Mouse (Mus musculus) midbrain, postnatal 0 days (tissue): ENCODE measurements at regions not wholly inside any gene's neighbourhood (a gene's known extent, or its start where the extent isn't known, plus 50 kb on each side); places are given as distances from the start of the nearest gene placed in this dataset.

Experiments
- ATAC-seq: fragments of 200-750 bp; cut with Nextera tagmentation; 2 replicates; pipeline ENCODE4 v1.8.0; 2017; ENCODE audit warnings: moderate number of reproducible peaks, mild to moderate bottlenecking, moderate TSS enrichment, moderate library complexity; ENCODE audit not compliant: low FRiP score
- DNase-seq: peaks from one replicate; pipeline ENCODE4 v3.0.0-alpha.2; 2015; ENCODE audit warnings: low spot score
- H3K27ac ChIP-seq: fragments of 300-500 bp; sonication (generic); 2 replicates; pipeline ENCODE4 v1.5.1; 2014; ENCODE audit warnings: low read depth, mild to moderate bottlenecking, low read length, mixed read lengths
- H3K27me3 ChIP-seq: fragments of 300-500 bp; sonication (generic); 2 replicates; pipeline ENCODE4 v1.6.1; 2014; ENCODE audit warnings: low read length, control low read depth, mixed read lengths; ENCODE audit not compliant: insufficient read depth
- H3K36me3 ChIP-seq: fragments of 300-500 bp; sonication (generic); 2 replicates; pipeline ENCODE4 v1.6.1; 2014; ENCODE audit warnings: low read length, control low read depth, mixed read lengths; ENCODE audit not compliant: insufficient read depth
- H3K4me1 ChIP-seq: fragments of 300-500 bp; sonication (generic); 2 replicates; pipeline ENCODE4 v1.6.1; 2014; ENCODE audit warnings: mild to moderate bottlenecking, control low read depth, antibody characterized with exemption, low read length, mixed read lengths; ENCODE audit not compliant: insufficient read depth
- H3K4me2 ChIP-seq: fragments of 300-500 bp; sonication (generic); 2 replicates; pipeline ENCODE4 v1.6.1; 2014; ENCODE audit warnings: low read depth, mild to moderate bottlenecking, low read length, mixed read lengths; ENCODE audit not compliant: poor library complexity, severe bottlenecking
- H3K4me3 ChIP-seq: fragments of 300-500 bp; sonication (generic); 2 replicates; pipeline ENCODE4 v1.5.1; 2014; ENCODE audit warnings: low read depth, mild to moderate bottlenecking, low read length, moderate library complexity
- H3K9ac ChIP-seq: fragments of 300-500 bp; sonication (generic); replicated peaks from 2 replicates; pipeline ENCODE4 v1.6.1; 2014; ENCODE audit warnings: mild to moderate bottlenecking, low read length, moderate library complexity, mixed read lengths; ENCODE audit not compliant: poor library complexity, severe bottlenecking
- H3K9me3 ChIP-seq: fragments of 300-500 bp; sonication (generic); 2 replicates; pipeline ENCODE4 v1.6.1; 2016; ENCODE audit warnings: low read length, control low read depth
- CTCF ChIP-seq: IDR thresholded peaks from 2 replicates; pipeline ENCODE4 v1.5.1; 2016; ENCODE audit warnings: antibody characterized with exemption, mild to moderate bottlenecking
- WGBS: fragments of 180-500 bp; shearing (Covaris S2); extraction: QIAGEN DNeasy Blood & Tissue Kit; methylation state at CpG from one replicate; pipeline ENCODE4 v1.1.7; 2014; 5-methylcytosine and 5-hydroxymethylcytosine counted together

DNA sequence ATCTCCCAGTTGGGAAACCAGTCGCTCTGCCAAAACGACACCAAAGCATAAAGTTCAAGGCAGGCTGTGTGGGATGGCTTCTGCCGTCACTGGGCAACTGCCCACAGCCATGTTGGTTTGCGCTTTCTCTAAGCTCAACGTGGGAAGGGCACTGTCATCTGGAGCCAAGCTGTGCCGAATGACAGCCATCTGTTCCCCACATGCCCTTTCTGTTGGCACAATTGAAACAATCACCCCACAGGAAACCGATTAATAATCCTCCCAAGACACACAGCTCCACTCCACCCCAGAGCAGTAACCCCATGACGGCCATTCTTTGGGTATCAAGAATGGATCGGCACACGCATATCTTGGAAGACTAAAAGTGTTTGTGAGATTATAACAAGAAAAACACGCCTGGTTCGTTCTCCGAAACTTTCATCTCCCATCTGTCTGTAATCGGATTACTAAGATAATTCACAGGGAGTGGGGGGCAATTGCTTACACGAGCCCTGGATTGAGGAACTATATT is 52.0 kb upstream of the Foxn2 start:
- H3K27ac ChIP-seq: no peak overlapping the region
- no peaks in the 10 kb centered on the region for H3K9me3 ChIP-seq
- no peaks in the 10 kb centered on the region for H3K27me3 ChIP-seq
- no peak for TF ChIP-seq CTCF
- no peak overlapping the region for H3K4me2 ChIP-seq
- ATAC-seq (no peak), DNase-seq (peak; percentile 80)
- no peak overlapping the region for H3K9ac ChIP-seq
- no peaks in the 10 kb centered on the region for H3K36me3 ChIP-seq
- H3K4me3 ChIP-seq: no peak overlapping the region
- H3K4me1 ChIP-seq: no peaks in the 10 kb centered on the region
- WGBS: 35% methylated on average over 15 of the region's 15 CpGs

GRCm38 (mm10) chr17:88389668-88390461 is 50.6 kb upstream of the Foxn2 start:
- H3K9ac ChIP-seq: no peak overlapping the region
- no peaks in the 10 kb centered on the region for H3K9me3 ChIP-seq
- DNase-seq (no peak), ATAC-seq (no peak)
- no peaks in the 10 kb centered on the region for H3K4me1 ChIP-seq
- no peaks in the 10 kb centered on the region for H3K27me3 ChIP-seq
- no peak overlapping the region for H3K4me3 ChIP-seq
- no peaks in the 10 kb centered on the region for H3K36me3 ChIP-seq
- H3K4me2 ChIP-seq: no peak overlapping the region
- TF ChIP-seq CTCF: no peak
- H3K27ac ChIP-seq: no peak overlapping the region
- 76% methylated on average over 14 of the region's 14 CpGs for whole genome bisulfite sequencing
